In genomic region chr11:5742106-5742505, GRCm38 (mm10) we compare ENCODE assay signal across 11 mouse cellular contexts. TPM values are rescaled to one million over a fixed set of nuclear protein-coding genes. Genes with fewer than 3 reads are reported as not detected.
A peak's percentile ranks its signal among the peaks of the same experiment; 100 is the strongest.
DNase-seq lines count a peak whose midpoint lies in the region; ATAC-seq and TF ChIP-seq lines count a peak whose summit lies in the region.
"Had no signal": no experiment of that assay in that cellular context is flagged by ENCODE, and none has a peak within 500 bp of the region (broad histone marks: within the 10 kb centered on the region; RNA-seq: fewer than 3 reads in every experiment).

No protein-coding gene starts in this region.

- intact Hi-C loops in left cerebral cortex, postnatal 10 days (cut with DNase I), result no loop called here

- 79% methylated on average over 7 of the region's 7 CpGs for WGBS in hindbrain, postnatal 0 days
- WGBS in hindbrain, embryonic 10.5 days, result 76% methylated on average over 7 of the region's 7 CpGs
- 63% methylated on average over 7 of the region's 7 CpGs for WGBS in small intestine, adult 2 months

- no peaks in the 10 kb centered on the region for H3K27me3 ChIP-seq in hindbrain, postnatal 0 days (ENCODE audit: insufficient read depth, low read length)
- 0 out of 2 replicates have a peak, but pooled peaks cover 3% of the 10 kb centered on the region for H3K27me3 ChIP-seq in hindbrain, embryonic 10.5 days (ENCODE audit: insufficient read depth, poor library complexity, severe bottlenecking)
- no peaks in the 10 kb centered on the region for H3K27me3 ChIP-seq in small intestine, adult 2 months (ENCODE audit: control insufficient read depth, insufficient read depth, low read length)
- H3K27me3 ChIP-seq: hindbrain, embryonic 12.5 days had no signal

- H3K4me2 ChIP-seq in hindbrain, postnatal 0 days (ENCODE audit: low read depth, low read length), result no peak overlapping the region

- H3K36me3 ChIP-seq in hindbrain, postnatal 0 days (ENCODE audit: insufficient read depth, low read length), result no peaks in the 10 kb centered on the region
- H3K36me3 ChIP-seq in hindbrain, embryonic 10.5 days, result no peaks in the 10 kb centered on the region
- H3K36me3 ChIP-seq in small intestine, adult 2 months (ENCODE audit: control insufficient read depth, insufficient read depth, low read length), result no peaks in the 10 kb centered on the region
- H3K36me3 ChIP-seq: hindbrain, embryonic 12.5 days; limb, embryonic 10.5 days had no signal

- no peak overlapping the region for H3K27ac ChIP-seq in hindbrain, postnatal 0 days
- no peak overlapping the region for H3K27ac ChIP-seq in hindbrain, embryonic 10.5 days
- no peak overlapping the region for H3K27ac ChIP-seq in small intestine, adult 2 months (ENCODE audit: insufficient read depth, low read depth, low read length)
- H3K27ac ChIP-seq: hindbrain, embryonic 12.5 days; limb, embryonic 10.5 days had no signal

- peak; percentile 36 for TF ChIP-seq CTCF in hindbrain, postnatal 0 days (IDR thresholded peaks at IDR 0.05; ENCODE audit: low read depth)
- TF ChIP-seq CTCF in small intestine, adult 2 months (IDR thresholded peaks at IDR 0.05; ENCODE audit: extremely low read depth, insufficient read length, insufficient replicate concordance, low read depth, low read length), result peak; percentile 60; the same call in 1 of the 2 replicates

- no peaks in the 10 kb centered on the region for H3K9me3 ChIP-seq in hindbrain, postnatal 0 days (ENCODE audit: low read length)
- 0 out of 2 replicates have a peak, but pooled peaks cover 3% of the 10 kb centered on the region for H3K9me3 ChIP-seq in hindbrain, embryonic 10.5 days
- H3K9me3 ChIP-seq: hindbrain, embryonic 12.5 days; limb, embryonic 10.5 days had no signal

- DNase-seq in hindbrain, postnatal 0 days (ENCODE audit: low spot score), result no peak
- DNase-seq in hindbrain, embryonic 10.5 days (ENCODE audit: low spot score), result no peak
- peak; percentile 28 to 48 for DNase-seq in B cell, adult 2 months
- peak; percentile 73 for DNase-seq in adipocyte (ENCODE audit: low spot score)
- DNase-seq in layer of hippocampus, adult 8-10 months (ENCODE audit: low spot score in 2 of 2), result no peak
- DNase-seq in left cerebral cortex, postnatal 10 days (ENCODE audit: extremely low spot score in 1 of 2, low spot score in 2 of 2), result no peak
- no peak for DNase-seq in layer of hippocampus, adult 9-10 months (ENCODE audit: low spot score)

- no peak for ATAC-seq in hindbrain, postnatal 0 days
- ATAC-seq: midbrain, embryonic 16.5 days had no signal

- TF ChIP-seq POLR2A in small intestine, adult 2 months (IDR thresholded peaks at IDR 0.05; ENCODE audit: low read depth, low read length), result no peak

- H3K4me3 ChIP-seq in hindbrain, postnatal 0 days (ENCODE audit: low read length), result no peak overlapping the region
- H3K4me3 ChIP-seq in hindbrain, embryonic 10.5 days, result no peak overlapping the region
- H3K4me3 ChIP-seq in small intestine, adult 2 months (ENCODE audit: low read depth, low read length), result no peak overlapping the region

- H3K9ac ChIP-seq in hindbrain, postnatal 0 days (replicated peaks; ENCODE audit: low read length), result no peak overlapping the region
- H3K9ac ChIP-seq: hindbrain, embryonic 12.5 days had no signal

- H3K4me1 ChIP-seq in hindbrain, postnatal 0 days (ENCODE audit: insufficient read depth, low read length), result 0 out of 2 replicates have a peak, but pooled peaks cover 7% of the 10 kb centered on the region
- peaks cover 23% of the 10 kb centered on the region for H3K4me1 ChIP-seq in hindbrain, embryonic 10.5 days (replicated peaks)
- peaks cover 3% of the 10 kb centered on the region; the same call in 1 of the 2 replicates for H3K4me1 ChIP-seq in small intestine, adult 2 months (ENCODE audit: control insufficient read depth, insufficient read depth, insufficient read length, low read length)

RNA-seq across cellular contexts. Expression of gene Urgcp, which starts 20.1 kb away (rescaled TPM):
- total RNA-seq in hindbrain, postnatal 0 days (2014; rRNA removed), result 58.4 and 61.5 TPM in 2 replicates
- polyA plus RNA-seq in hindbrain, postnatal 0 days (2015; fragmentation: Nextera tagmentation; extraction: Ambion mirVana), result 30.7 and 32.8 TPM in 2 replicates
- 18.1 and 20.4 TPM in 2 replicates for polyA plus RNA-seq in hindbrain, embryonic 10.5 days (2016; fragmentation: Nextera tagmentation; extraction: Ambion mirVana)
- polyA plus RNA-seq in small intestine, adult 2 months (2012; rRNA removed), result 18.6 and 45.5 TPM in 2 replicates
- total RNA-seq in layer of hippocampus, adult 8-10 months (2022), result 10 to 100 TPM; 72.1 to 78.9 (median 73.4) TPM
- total RNA-seq in left cerebral cortex, postnatal 10 days (2021), result 10 to 100 TPM; 49.2 to 55.0 TPM

RNA-seq across cellular contexts. Expression of gene Mrps24, which starts 26.6 kb away (rescaled TPM):
- 53.9 and 56.4 TPM in 2 replicates for total RNA-seq in hindbrain, postnatal 0 days (2014; rRNA removed)
- polyA plus RNA-seq in hindbrain, postnatal 0 days (2015; fragmentation: Nextera tagmentation; extraction: Ambion mirVana), result 230 and 234 TPM in 2 replicates
- 144 and 183 TPM in 2 replicates for polyA plus RNA-seq in hindbrain, embryonic 10.5 days (2016; fragmentation: Nextera tagmentation; extraction: Ambion mirVana)
- polyA plus RNA-seq in small intestine, adult 2 months (2012; rRNA removed), result 234 and 379 TPM in 2 replicates
- 10 to 100 TPM; 52.7 to 65.7 (median 61.7) TPM for total RNA-seq in layer of hippocampus, adult 8-10 months (2022)
- 100 to 1,000 TPM in 1 of 2 experiments, 10 to 100 TPM in 1; 95.4 to 101 TPM for total RNA-seq in left cerebral cortex, postnatal 10 days (2021)

RNA-seq across cellular contexts. Expression of gene Dbnl, which starts 46.2 kb away (rescaled TPM):
- total RNA-seq in hindbrain, postnatal 0 days (2014; rRNA removed), result 74.3 and 81.7 TPM in 2 replicates
- 122 and 123 TPM in 2 replicates for polyA plus RNA-seq in hindbrain, postnatal 0 days (2015; fragmentation: Nextera tagmentation; extraction: Ambion mirVana)
- 140 and 160 TPM in 2 replicates for polyA plus RNA-seq in hindbrain, embryonic 10.5 days (2016; fragmentation: Nextera tagmentation; extraction: Ambion mirVana)
- polyA plus RNA-seq in small intestine, adult 2 months (2012; rRNA removed), result 60.0 and 109 TPM in 2 replicates
- 10 to 100 TPM; 69.6 to 80.5 (median 78.1) TPM for total RNA-seq in layer of hippocampus, adult 8-10 months (2022)
- total RNA-seq in left cerebral cortex, postnatal 10 days (2021), result 10 to 100 TPM; 86.9 to 89.1 TPM

Comparison
In these comparisons a context has a peak if more than half of its experiments do, and no peak if none do; other contexts are left out.
1. DNase-seq: peak in B cell, adult 2 months (2 of 2) and adipocyte (single experiment); none in hindbrain, postnatal 0 days (single experiment), hindbrain, embryonic 10.5 days (single experiment), layer of hippocampus, adult 8-10 months (0 of 2), left cerebral cortex, postnatal 10 days (0 of 2) and layer of hippocampus, adult 9-10 months (single experiment).